Mouse (Mus musculus) limb, embryonic 11.5 days (tissue): ENCODE results near the gene Cipc. TPM values are rescaled to one million over a fixed set of nuclear protein-coding genes. Genes with fewer than 3 reads are reported as not detected.

Experiments
- ATAC-seq: fragments of 200-750 bp; cut with Nextera tagmentation; 2 replicates; pipeline ENCODE4 v1.8.0; 2017; ENCODE audit warnings: low read depth; ENCODE audit not compliant: insufficient number of reproducible peaks, low FRiP score, low TSS enrichment
- DNase-seq: peaks from one replicate; pipeline ENCODE4 v3.0.0-alpha.2; 2015; ENCODE audit warnings: low spot score
- H3K27ac ChIP-seq: fragments of 300-500 bp; sonication (generic); replicated peaks from 2 replicates; pipeline ENCODE4 v1.5.1; 2014; ENCODE audit warnings: low read depth, mild to moderate bottlenecking, low read length
- H3K27me3 ChIP-seq: fragments of 300-500 bp; sonication (generic); 2 replicates; pipeline ENCODE4 v1.6.1; 2014; ENCODE audit warnings: mild to moderate bottlenecking, low read length, mixed read lengths; ENCODE audit not compliant: control insufficient read depth, insufficient read depth
- H3K36me3 ChIP-seq: fragments of 300-500 bp; sonication (generic); 2 replicates; pipeline ENCODE4 v1.6.1; 2014; ENCODE audit warnings: mild to moderate bottlenecking, low read length, moderate library complexity, mixed read lengths; ENCODE audit not compliant: control insufficient read depth, insufficient read depth
- H3K4me1 ChIP-seq: fragments of 300-500 bp; sonication (generic); 2 replicates; pipeline ENCODE4 v1.6.1; 2014; ENCODE audit warnings: low read length, mixed read lengths; ENCODE audit not compliant: control insufficient read depth, insufficient read depth
- H3K4me2 ChIP-seq: fragments of 300-500 bp; sonication (generic); 2 replicates; pipeline ENCODE4 v1.6.1; 2014; ENCODE audit warnings: low read depth, mild to moderate bottlenecking, moderate library complexity; ENCODE audit not compliant: severe bottlenecking
- H3K4me3 ChIP-seq: fragments of 300-500 bp; sonication (generic); 2 replicates; pipeline ENCODE4 v1.5.1; 2014; ENCODE audit warnings: low read depth, low read length
- H3K9ac ChIP-seq: fragments of 300-500 bp; sonication (generic); 2 replicates; pipeline ENCODE4 v1.6.1; 2014; ENCODE audit warnings: mild to moderate bottlenecking, low read length
- H3K9me3 ChIP-seq: fragments of 300-500 bp; sonication (generic); 2 replicates; pipeline ENCODE4 v1.6.1; 2016; ENCODE audit warnings: low read length; ENCODE audit not compliant: control insufficient read depth
- WGBS: fragments of 180-500 bp; shearing (Covaris S2); extraction: QIAGEN DNeasy Blood & Tissue Kit; methylation state at CpG from one replicate; pipeline ENCODE4 v1.1.7; 2014; 5-methylcytosine and 5-hydroxymethylcytosine counted together
- polyA plus RNA-seq: library from polyadenylated mRNA; unstranded; fragments of >200 nt; fragmentation: Nextera tagmentation; extraction: Ambion mirVana; gene quantifications from 2 replicates; pipeline ENCODE4 v1.2.1, GENCODE M21; 2014

The Cipc gene
- polyA plus RNA-seq, 1 experiment from 2014 or later, result 31.3 TPM

GRCm38 (mm10) chr12:86961589-86962344, 14.9 kb downstream of the Cipc start:
- Histone ChIP-seq H3K4me1 (no peaks in the 10 kb centered on the region), H3K9me3 (no peaks in the 10 kb centered on the region), H3K9ac (no peak overlapping the region), H3K27ac (no peak overlapping the region), H3K4me2 (no peak overlapping the region), H3K4me3 (no peak overlapping the region), H3K36me3 (peaks cover 16% of the 10 kb centered on the region), H3K27me3 (no peaks in the 10 kb centered on the region)
- 92% methylated on average over 11 of the region's 11 CpGs for WGBS
- ATAC-seq (no peak), DNase-seq (no peak)

GRCm38 (mm10) chr12:86964278-86965057, 17.6 kb downstream of the Cipc start:
- Histone ChIP-seq H3K4me2 (no peak overlapping the region), H3K36me3 (peaks cover 14% of the 10 kb centered on the region)
- WGBS, result 89% methylated on average over 16 of the region's 16 CpGs

GRCm38 (mm10) chr12:86965237-86965799, 18.5 kb downstream of the Cipc start:
- Histone ChIP-seq H3K27ac (no peak overlapping the region), H3K4me1 (no peaks in the 10 kb centered on the region), H3K27me3 (no peaks in the 10 kb centered on the region), H3K36me3 (peaks cover 14% of the 10 kb centered on the region), H3K9ac (no peak overlapping the region), H3K9me3 (no peaks in the 10 kb centered on the region), H3K4me3 (no peak overlapping the region), H3K4me2 (no peak overlapping the region)
- WGBS, result 90% methylated on average over 4 of the region's 4 CpGs
- ATAC-seq, result no peak
- DNase-seq, result no peak

More at GRCm38 (mm10) chr12:86964278-86965057, 17.6 kb downstream of the Cipc start:
- no peak overlapping the region for H3K9ac ChIP-seq
- no peak for ATAC-seq
- no peak for DNase-seq
- no peak overlapping the region for H3K4me3 ChIP-seq
- H3K27ac ChIP-seq, result no peak overlapping the region
- H3K27me3 ChIP-seq, result no peaks in the 10 kb centered on the region
- no peaks in the 10 kb centered on the region for H3K9me3 ChIP-seq
- no peaks in the 10 kb centered on the region for H3K4me1 ChIP-seq

GRCm38 (mm10) chr12:86968468-86969219, 21.8 kb downstream of the Cipc start:
- WGBS, result 72% methylated on average over 13 of the region's 13 CpGs
- Histone ChIP-seq H3K4me3 (no peak overlapping the region), H3K27ac (no peak overlapping the region)

GRCm38 (mm10) chr12:86969220-86969601, 22.4 kb downstream of the Cipc start:
- 69% methylated on average over 3 of the region's 3 CpGs for WGBS
- no peak for DNase-seq
- ATAC-seq, result no peak
- no peak overlapping the region for H3K9ac ChIP-seq
- no peak overlapping the region for H3K4me3 ChIP-seq
- no peaks in the 10 kb centered on the region for H3K36me3 ChIP-seq
- H3K27ac ChIP-seq, result no peak overlapping the region
- H3K4me1 ChIP-seq, result peaks cover under 1% of the 10 kb centered on the region; the same call in 1 of the 2 replicates
- H3K27me3 ChIP-seq, result no peaks in the 10 kb centered on the region
- no peaks in the 10 kb centered on the region for H3K9me3 ChIP-seq
- H3K4me2 ChIP-seq, result no peak overlapping the region

More at GRCm38 (mm10) chr12:86968468-86969219, 21.8 kb downstream of the Cipc start:
- no peaks in the 10 kb centered on the region for H3K9me3 ChIP-seq
- H3K9ac ChIP-seq, result no peak overlapping the region
- ATAC-seq (no peak), DNase-seq (no peak)
- H3K4me1 ChIP-seq, result no peaks in the 10 kb centered on the region
- no peaks in the 10 kb centered on the region for H3K27me3 ChIP-seq
- no peaks in the 10 kb centered on the region for H3K36me3 ChIP-seq
- no peak overlapping the region for H3K4me2 ChIP-seq

- ATAC-seq, result no peak
- 88% methylated on average over 7 of the region's 7 CpGs for WGBS
- H3K4me2 ChIP-seq, result no peak overlapping the region
- no peaks in the 10 kb centered on the region for H3K9me3 ChIP-seq
- H3K4me1 ChIP-seq, result peaks cover 5% of the 10 kb centered on the region; the same call in 1 of the 2 replicates
- no peak overlapping the region for H3K4me3 ChIP-seq
- H3K9ac ChIP-seq, result no peak overlapping the region
- no peak overlapping the region for H3K27ac ChIP-seq
- H3K27me3 ChIP-seq, result no peaks in the 10 kb centered on the region
- no peaks in the 10 kb centered on the region for H3K36me3 ChIP-seq
- DNase-seq, result no peak
Measured at GRCm38 (mm10) chr12:86971089-86971488, 24.2 kb downstream of the Cipc start.

- ATAC-seq (0 out of 2 replicates have a peak, but pooled peaks have one; percentile 7), DNase-seq (no peak)
- no peak overlapping the region for H3K4me2 ChIP-seq
- no peak overlapping the region for H3K27ac ChIP-seq
- H3K9me3 ChIP-seq, result no peaks in the 10 kb centered on the region
- no peaks in the 10 kb centered on the region for H3K36me3 ChIP-seq
- H3K4me1 ChIP-seq, result peaks cover 5% of the 10 kb centered on the region; the same call in 1 of the 2 replicates
- WGBS, result 57% methylated on average over 7 of the region's 7 CpGs
- no peak overlapping the region for H3K4me3 ChIP-seq
- H3K9ac ChIP-seq, result no peak overlapping the region
- H3K27me3 ChIP-seq, result 0 out of 2 replicates have a peak, but pooled peaks cover 3% of the 10 kb centered on the region
Measured at GRCm38 (mm10) chr12:86973216-86973615, 26.4 kb downstream of the Cipc start.

GRCm38 (mm10) chr12:86973706-86974105, 26.9 kb downstream of the Cipc start:
- Histone ChIP-seq H3K27me3 (0 out of 2 replicates have a peak, but pooled peaks cover 6% of the 10 kb centered on the region), H3K27ac (no peak overlapping the region), H3K4me1 (peaks cover 5% of the 10 kb centered on the region; the same call in 1 of the 2 replicates), H3K36me3 (no peaks in the 10 kb centered on the region), H3K9me3 (no peaks in the 10 kb centered on the region), H3K4me2 (no peak overlapping the region), H3K4me3 (no peak overlapping the region), H3K9ac (no peak overlapping the region)
- DNase-seq (no peak), ATAC-seq (0 out of 2 replicates have a peak, but pooled peaks have one; percentile 22)
- WGBS, result 33% methylated on average over 8 of the region's 8 CpGs
